Mouse (Mus musculus) right cerebral cortex, adult 2 months (tissue): ENCODE measurements around the gene Rbm7.
"Not testable (repeated sequence)": the region's sequence is repeated elsewhere in the genome, so short reads cannot be mapped to it uniquely, and the experiment has no call there.

Source experiments
- DNase-seq, 2 experiments: peaks; one replicate each; pipeline ENCODE4 v3.0.0; 2021 to 2022; ENCODE audit warnings: low spot score in 2 of 2

Gene Rbm7

GRCm38 (mm10) chr9:48494817-48495547 is at the start of gene Rbm7, which contains the start of gene Gm5617:
Gene Rbm7 (minus strand): TSS chr9:48495299.
Gene Gm5617 (plus strand): TSS chr9:48495442.
- DNase-seq, result peak; percentile 95

GRCm38 (mm10) chr9:48538688-48539087 is 43.6 kb upstream of the Rbm7 start:
- peak in 1 of 2 experiments; percentile 14 for DNase-seq

GRCm38 (mm10) chr9:48538044-48538645 is 43.0 kb upstream of the Rbm7 start:
- peak in 1 of 2 experiments; percentile 9 for DNase-seq

- DNase-seq, result not testable (repeated sequence)
These were observed 42.5 kb upstream of the Rbm7 start for GRCm38 (mm10) chr9:48537616-48538015.

- no peak for DNase-seq
These were observed 41.3 kb upstream of the Rbm7 start for GRCm38 (mm10) chr9:48536414-48536813.

GRCm38 (mm10) chr9:48532730-48533129 is 37.6 kb upstream of the Rbm7 start:
- no peak for DNase-seq

- DNase-seq, result no peak
These were observed 37.1 kb upstream of the Rbm7 start for GRCm38 (mm10) chr9:48532203-48532602.

GRCm38 (mm10) chr9:48531294-48531693 is 36.2 kb upstream of the Rbm7 start:
- DNase-seq, result peak; percentile 5 to 11

- no peak for DNase-seq
These were observed 31.4 kb upstream of the Rbm7 start for GRCm38 (mm10) chr9:48526520-48526919.

GRCm38 (mm10) chr9:48525566-48525965 is 30.5 kb upstream of the Rbm7 start:
- no peak for DNase-seq

- DNase-seq, result not testable (repeated sequence)
These were observed 25.3 kb upstream of the Rbm7 start for GRCm38 (mm10) chr9:48520405-48520804.

GRCm38 (mm10) chr9:48517372-48518130 is 22.5 kb upstream of the Rbm7 start:
- DNase-seq, result no peak

GRCm38 (mm10) chr9:48516615-48517371 is 21.7 kb upstream of the Rbm7 start:
- DNase-seq, result no peak

- no peak for DNase-seq
These were observed 20.2 kb upstream of the Rbm7 start for GRCm38 (mm10) chr9:48515332-48515731.

- no peak for DNase-seq
These were observed 15.0 kb upstream of the Rbm7 start for GRCm38 (mm10) chr9:48510134-48510533.

GRCm38 (mm10) chr9:48504741-48505365 is 9.8 kb upstream of the Rbm7 start:
- peak; percentile 8 to 38 for DNase-seq

GRCm38 (mm10) chr9:48503001-48503400 is 7.9 kb upstream of the Rbm7 start:
- no peak for DNase-seq

- no peak for DNase-seq
These were observed 6.1 kb upstream of the Rbm7 start for GRCm38 (mm10) chr9:48501192-48501591.

GRCm38 (mm10) chr9:48495548-48495932 is 441 bp upstream of the Rbm7 start:
- DNase-seq, result no peak

- peak in 1 of 2 experiments; percentile 33 for DNase-seq
These were observed 13.6 kb downstream of the Rbm7 start for GRCm38 (mm10) chr9:48481214-48482134.
